Mouse (Mus musculus): ENCODE measurements around the gene Kcnc2. TPM values are rescaled to one million over a fixed set of nuclear protein-coding genes. Genes with fewer than 3 reads are reported as not detected.

Kcnc2 gene
- polyA plus RNA-seq, 1 experiment from 2014 or later, result 0.96 TPM

DNA sequence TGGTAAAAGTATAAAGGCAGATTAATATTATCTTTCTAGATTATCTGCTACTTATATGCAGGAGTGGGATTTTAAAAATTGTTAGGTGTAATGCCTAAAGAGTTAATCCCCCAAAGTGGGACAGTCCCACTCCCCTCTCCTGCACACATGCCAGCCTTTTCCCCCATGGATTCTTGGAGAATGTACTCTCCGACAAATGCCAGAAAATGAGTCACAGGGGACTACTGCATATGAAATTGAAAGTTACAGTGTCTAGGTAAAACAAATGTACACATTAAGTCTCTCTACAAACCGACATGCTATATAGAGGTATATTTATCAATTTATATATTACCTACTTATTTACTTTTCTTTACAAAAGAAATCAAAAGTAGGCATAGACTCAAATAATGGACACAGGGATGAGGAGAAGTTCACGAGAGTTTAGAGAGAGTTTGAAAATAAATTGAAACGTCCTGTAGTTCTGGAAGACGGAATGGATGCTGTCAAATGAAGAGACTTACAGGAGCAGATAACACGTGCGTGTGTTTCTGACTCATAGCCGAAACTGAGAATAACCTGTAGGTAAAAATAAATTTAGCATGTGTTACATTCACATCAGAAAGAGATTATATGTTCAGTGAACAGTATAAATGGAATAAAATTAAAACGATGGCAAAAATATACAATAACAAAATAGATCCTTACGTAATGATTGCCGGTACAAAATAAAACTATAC, 213.6 kb downstream of the Kcnc2 start:
- Histone ChIP-seq H3K4me2 (no peak overlapping the region), H3K9me3 (replicated peaks; ENCODE audit: control insufficient read depth, low read length) (no peaks in the 10 kb centered on the region), H3K27ac (ENCODE audit: low read depth, low read length) (no peak overlapping the region), H3K27me3 (ENCODE audit: control insufficient read depth, insufficient read depth, low read length) (no peaks in the 10 kb centered on the region), H3K4me3 (ENCODE audit: low read depth, low read length) (no peak overlapping the region), H3K9ac (ENCODE audit: low read depth, low read length) (no peak overlapping the region), H3K36me3 (ENCODE audit: control insufficient read depth, insufficient read depth, low read length) (no peaks in the 10 kb centered on the region), H3K4me1 (ENCODE audit: control insufficient read depth, insufficient read depth, low read length) (no peaks in the 10 kb centered on the region)
- ATAC-seq (replicated peaks; ENCODE audit: insufficient number of reproducible peaks, low FRiP score, low TSS enrichment), result no peak
- 84% methylated on average over 11 of the region's 11 CpGs for WGBS (ENCODE audit: insufficient replicate concordance)

DNA sequence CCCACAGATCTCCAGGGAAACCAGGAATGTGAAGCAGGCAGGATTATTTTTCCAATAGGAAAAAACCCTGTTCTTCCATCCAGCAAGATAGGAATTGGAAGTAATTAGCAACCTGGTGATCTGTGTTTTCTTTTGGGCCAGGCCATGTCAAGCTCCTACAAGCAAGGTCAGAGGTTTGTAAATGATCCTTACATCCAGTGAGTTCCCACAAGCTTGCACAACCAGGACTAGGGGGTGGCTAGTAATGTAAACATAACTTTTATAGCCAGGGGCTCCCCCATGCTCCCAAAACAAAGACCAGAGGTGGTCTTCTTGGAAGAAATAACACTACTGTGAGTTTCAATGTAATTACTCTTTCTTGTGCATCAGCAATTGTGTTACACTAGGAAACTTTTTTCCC, 214.9 kb downstream of the Kcnc2 start:
- H3K36me3 ChIP-seq (ENCODE audit: control insufficient read depth, insufficient read depth, low read length), result no peaks in the 10 kb centered on the region
- no peak overlapping the region for H3K4me3 ChIP-seq (ENCODE audit: low read depth, low read length)
- H3K27me3 ChIP-seq (ENCODE audit: control insufficient read depth, insufficient read depth, low read length), result no peaks in the 10 kb centered on the region
- H3K4me2 ChIP-seq, result no peak overlapping the region
- H3K9ac ChIP-seq (ENCODE audit: low read depth, low read length), result no peak overlapping the region
- no peak overlapping the region for H3K27ac ChIP-seq (ENCODE audit: low read depth, low read length)
- H3K9me3 ChIP-seq (replicated peaks; ENCODE audit: control insufficient read depth, low read length), result no peaks in the 10 kb centered on the region
- no peak for ATAC-seq (replicated peaks; ENCODE audit: insufficient number of reproducible peaks, low FRiP score, low TSS enrichment)
- no peaks in the 10 kb centered on the region for H3K4me1 ChIP-seq (ENCODE audit: control insufficient read depth, insufficient read depth, low read length)

DNA sequence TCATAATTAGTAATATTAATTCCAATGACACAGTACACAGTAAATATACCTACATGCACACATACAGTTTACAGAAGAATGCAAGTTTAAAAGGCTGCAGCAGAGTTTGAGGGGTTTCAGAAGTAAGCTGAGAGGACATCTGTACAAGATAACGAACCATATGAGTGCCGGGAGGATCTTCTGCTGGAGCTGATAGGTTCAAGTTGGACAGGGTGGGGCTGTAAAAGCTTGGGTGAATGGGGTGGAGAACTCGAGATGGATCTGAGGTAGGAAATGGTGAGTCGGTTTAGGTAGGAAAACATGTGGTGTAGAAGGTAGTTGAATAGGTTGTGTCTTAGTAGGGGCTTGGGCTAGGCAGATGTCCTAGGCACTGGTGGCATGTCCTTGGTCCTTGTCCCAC, 217.8 kb downstream of the Kcnc2 start:
- H3K4me2 ChIP-seq, result no peak overlapping the region
- H3K4me3 ChIP-seq (ENCODE audit: low read depth, low read length), result no peak overlapping the region
- no peaks in the 10 kb centered on the region for H3K27me3 ChIP-seq (ENCODE audit: control insufficient read depth, insufficient read depth, low read length)
- no peaks in the 10 kb centered on the region for H3K4me1 ChIP-seq (ENCODE audit: control insufficient read depth, insufficient read depth, low read length)
- H3K36me3 ChIP-seq (ENCODE audit: control insufficient read depth, insufficient read depth, low read length), result no peaks in the 10 kb centered on the region
- no peaks in the 10 kb centered on the region for H3K9me3 ChIP-seq (replicated peaks; ENCODE audit: control insufficient read depth, low read length)
- WGBS (ENCODE audit: insufficient replicate concordance), result 66% methylated on average over 4 of the region's 4 CpGs
- H3K9ac ChIP-seq (ENCODE audit: low read depth, low read length), result no peak overlapping the region
- H3K27ac ChIP-seq (ENCODE audit: low read depth, low read length), result no peak overlapping the region
- no peak for ATAC-seq (replicated peaks; ENCODE audit: insufficient number of reproducible peaks, low FRiP score, low TSS enrichment)

Other genes starting within 250 kb of the Kcnc2 start
- gene Glipr1l1, start 210.9 kb upstream of the Kcnc2 start, polyA plus RNA-seq (2014; fragmentation: Nextera tagmentation; extraction: Ambion mirVana), result not detected in 2 replicates
- gene Glipr1l2, start 187.8 kb upstream of the Kcnc2 start, polyA plus RNA-seq (2014; fragmentation: Nextera tagmentation; extraction: Ambion mirVana), result not detected in 2 replicates
- gene Glipr1l3, start 110.8 kb upstream of the Kcnc2 start, polyA plus RNA-seq (2014; fragmentation: Nextera tagmentation; extraction: Ambion mirVana), result not detected in 2 replicates
- gene Caps2, start 107.5 kb upstream of the Kcnc2 start, polyA plus RNA-seq (2014; fragmentation: Nextera tagmentation; extraction: Ambion mirVana), result 0.20 and 0.27 TPM in 2 replicates

All from heart, embryonic 11.5 days (tissue).